Mouse (Mus musculus): ENCODE results near the gene Ak2.

Gene Ak2

GRCm38 (mm10) chr4:128974677-128975076 is 17.1 kb upstream of the Ak2 start:
- in situ Hi-C loops (cut with MboI): loop anchor here (5.0 kb wide), 1 partner anchor 108 kb away; no protein-coding TSS in a partner anchor

- in situ Hi-C loops (cut with MboI): loop anchor here (5.0 kb wide), 1 partner anchor 106 kb away; no protein-coding TSS in a partner anchor
Observed at GRCm38 (mm10) chr4:128976577-128976976, 15.2 kb upstream of the Ak2 start.

- in situ Hi-C loops (cut with MboI): loop anchor here (5.0 kb wide), 1 partner anchor 105 kb away; no protein-coding TSS in a partner anchor
Observed at GRCm38 (mm10) chr4:128977217-128977616, 14.5 kb upstream of the Ak2 start.

- in situ Hi-C loops (cut with MboI): loop anchor here (5.0 kb wide), 1 partner anchor 104 kb away; no protein-coding TSS in a partner anchor
Observed at GRCm38 (mm10) chr4:128978634-128979033, 13.1 kb upstream of the Ak2 start.

- in situ Hi-C loops (cut with MboI): no loop called here
Observed at GRCm38 (mm10) chr4:128980890-128981832, 10.6 kb upstream of the Ak2 start.

GRCm38 (mm10) chr4:128981833-128982180 is 10.0 kb upstream of the Ak2 start:
- in situ Hi-C loops (cut with MboI): no loop called here

- in situ Hi-C loops (cut with MboI): no loop called here
Observed at GRCm38 (mm10) chr4:128983151-128983550, 8.6 kb upstream of the Ak2 start.

GRCm38 (mm10) chr4:128983656-128984055 is 8.1 kb upstream of the Ak2 start:
- in situ Hi-C loops (cut with MboI): no loop called here

GRCm38 (mm10) chr4:128984600-128984999 is 7.2 kb upstream of the Ak2 start:
- in situ Hi-C loops (cut with MboI): no loop called here

GRCm38 (mm10) chr4:128988911-128989310 is 2.8 kb upstream of the Ak2 start:
- in situ Hi-C loops (cut with MboI): no loop called here

- in situ Hi-C loops (cut with MboI): no loop called here
Observed at GRCm38 (mm10) chr4:128989678-128990077, 2.1 kb upstream of the Ak2 start.

- in situ Hi-C loops (cut with MboI): no loop called here
Observed at GRCm38 (mm10) chr4:128992176-128992575, 418 bp downstream of the Ak2 start.

- in situ Hi-C loops (cut with MboI): no loop called here
Observed at GRCm38 (mm10) chr4:128993025-128993662, 1.4 kb downstream of the Ak2 start.

GRCm38 (mm10) chr4:128993675-128994074 is 1.9 kb downstream of the Ak2 start:
- in situ Hi-C loops (cut with MboI): no loop called here

GRCm38 (mm10) chr4:128995238-128995637 is 3.5 kb downstream of the Ak2 start:
- in situ Hi-C loops (cut with MboI): no loop called here

GRCm38 (mm10) chr4:128997258-128997657 is 5.5 kb downstream of the Ak2 start:
- in situ Hi-C loops (cut with MboI): no loop called here

- in situ Hi-C loops (cut with MboI): no loop called here
Observed at GRCm38 (mm10) chr4:128998401-128998800, 6.6 kb downstream of the Ak2 start.

GRCm38 (mm10) chr4:129000786-129001185 is 9.0 kb downstream of the Ak2 start:
- in situ Hi-C loops (cut with MboI): no loop called here

- in situ Hi-C loops (cut with MboI): no loop called here
Observed at GRCm38 (mm10) chr4:129003720-129004119, 12.0 kb downstream of the Ak2 start.

- in situ Hi-C loops (cut with MboI): no loop called here
Observed at GRCm38 (mm10) chr4:129008006-129008519, 16.3 kb downstream of the Ak2 start.

- in situ Hi-C loops (cut with MboI): no loop called here
Observed at GRCm38 (mm10) chr4:129008672-129009071, 16.9 kb downstream of the Ak2 start.

- in situ Hi-C loops (cut with MboI): no loop called here
Observed at GRCm38 (mm10) chr4:129009521-129009920, 17.8 kb downstream of the Ak2 start.
